Mouse (Mus musculus) myocyte (in vitro differentiated cells): Measurements from ENCODE around the gene Prdm5. TPM values are rescaled to one million over a fixed set of nuclear protein-coding genes. Genes with fewer than 3 reads are reported as not detected.

Experiments used
- H3K27me3 ChIP-seq: one replicate; pipeline ENCODE4 v1.6.1; 2011; ENCODE audit not compliant: control insufficient read depth, insufficient read depth, insufficient read length
- H3K36me3 ChIP-seq: one replicate; pipeline ENCODE4 v1.6.1; 2011; ENCODE audit not compliant: control insufficient read depth, insufficient read depth
- H3K4me2 ChIP-seq: one replicate; pipeline ENCODE4 v1.6.1; 2011; ENCODE audit warnings: low read depth, control low read depth
- H3K4me3 ChIP-seq: one replicate; pipeline ENCODE4 v1.5.1; 2011; ENCODE audit warnings: mild to moderate bottlenecking, control low read depth, moderate library complexity
- H3K79me2 ChIP-seq: one replicate; pipeline ENCODE4 v1.6.1; 2011; ENCODE audit not compliant: control insufficient read depth, insufficient read depth
- H3ac ChIP-seq: one replicate; pipeline ENCODE4 v1.6.1; 2011; ENCODE audit not compliant: control insufficient read depth, insufficient read length
- CEBPB ChIP-seq: IDR thresholded peaks from 2 replicates; pipeline ENCODE4 v1.6.1; 2011; ENCODE audit warnings: mild to moderate bottlenecking, moderate library complexity; ENCODE audit not compliant: poor library complexity, insufficient read depth, severe bottlenecking
- E2F4 ChIP-seq: IDR thresholded peaks from one replicate; pipeline ENCODE4 v1.6.1; 2011; ENCODE audit warnings: mild to moderate bottlenecking, control low read depth, moderate library complexity; ENCODE audit not compliant: insufficient read depth
- MAX ChIP-seq: IDR thresholded peaks from one replicate; pipeline ENCODE4 v1.6.1; 2011; ENCODE audit warnings: low read depth, mild to moderate bottlenecking, control low read depth
- MYOD1 ChIP-seq, 3 experiments: IDR thresholded peaks; one replicate each; pipeline ENCODE4 v1.6.1; 2011; ENCODE audit warnings: control low read depth in 2 of 3, low read depth in 2 of 3, mild to moderate bottlenecking in 2 of 3, moderate library complexity in 1 of 3; ENCODE audit not compliant: insufficient read length in 2 of 3, control insufficient read depth in 1 of 3
- MYOG ChIP-seq, 3 experiments: IDR thresholded peaks; one replicate each; pipeline ENCODE4 v1.6.1; 2011; ENCODE audit warnings: control low read depth in 2 of 3, low read depth in 2 of 3, mild to moderate bottlenecking in 2 of 3; ENCODE audit not compliant: insufficient read length in 2 of 3, control insufficient read depth in 1 of 3, insufficient read depth in 1 of 3
- POLR2A ChIP-seq: IDR thresholded peaks from one replicate; pipeline ENCODE4 v1.6.1; 2011; ENCODE audit warnings: low read depth, mild to moderate bottlenecking, control low read depth, moderate library complexity; ENCODE audit not compliant: insufficient read length
- POLR2AphosphoS2 ChIP-seq: IDR thresholded peaks from one replicate; pipeline ENCODE4 v1.6.1; 2011; ENCODE audit warnings: low read depth, control low read depth; ENCODE audit not compliant: insufficient read length
- REST ChIP-seq: IDR thresholded peaks from one replicate; pipeline ENCODE4 v1.6.1; 2011; ENCODE audit warnings: mild to moderate bottlenecking, control low read depth, moderate library complexity; ENCODE audit not compliant: insufficient read depth, insufficient read length
- SRF ChIP-seq: IDR thresholded peaks from one replicate; pipeline ENCODE4 v1.6.1; 2011; ENCODE audit warnings: low read depth; ENCODE audit not compliant: control insufficient read depth, insufficient read length
- TCF12 ChIP-seq: IDR thresholded peaks from one replicate; pipeline ENCODE4 v1.6.1; 2011; ENCODE audit warnings: mild to moderate bottlenecking, control low read depth; ENCODE audit not compliant: poor library complexity, insufficient read depth, severe bottlenecking
- TCF3 ChIP-seq: IDR thresholded peaks from one replicate; pipeline ENCODE4 v1.6.1; 2011; ENCODE audit warnings: low read depth, control low read depth; ENCODE audit not compliant: insufficient read length
- USF1 ChIP-seq: IDR thresholded peaks from one replicate; pipeline ENCODE4 v1.6.1; 2011; ENCODE audit warnings: low read depth, mild to moderate bottlenecking, control low read depth, moderate library complexity
- polyA plus RNA-seq: library from polyadenylated mRNA; unstranded; fragments of >200 nt; fragmentation: generic; extraction: Trizol; gene quantifications from one replicate; pipeline ENCODE4 v1.2.1, GENCODE M21; 2012; ENCODE audit warnings: missing spikeins

The Prdm5 gene
- polyA plus RNA-seq, 1 experiment: 11.5 TPM

- no peak overlapping the region for H3K4me2 ChIP-seq
- no peaks in the 10 kb centered on the region for H3K36me3 ChIP-seq
- no peak for TF ChIP-seq USF1
- no peak for TF ChIP-seq MYOD1 (IDR thresholded peaks at IDR 0.05; ENCODE audit: control insufficient read depth in 1 of 3, insufficient read length in 2 of 3, low read depth in 2 of 3)
- TF ChIP-seq TCF3: no peak
- no peak for TF ChIP-seq SRF
- no peak for TF ChIP-seq MYOG (IDR thresholded peaks at IDR 0.05; ENCODE audit: control insufficient read depth in 1 of 3, insufficient read depth in 1 of 3, insufficient read length in 2 of 3, low read depth in 2 of 3)
- TF ChIP-seq E2F4: no peak
- no peak for TF ChIP-seq TCF12
- no peak for TF ChIP-seq POLR2A
- no peak for TF ChIP-seq REST
- TF ChIP-seq CEBPB: no peak
- TF ChIP-seq MAX: no peak
- H3K27me3 ChIP-seq: no peaks in the 10 kb centered on the region
- no peak overlapping the region for H3K4me3 ChIP-seq
- H3K79me2 ChIP-seq: no peaks in the 10 kb centered on the region
- H3ac ChIP-seq: no peak overlapping the region
Measured at GRCm38 (mm10) chr6:65923501-65924084, 144.8 kb downstream of the Prdm5 start.

GRCm38 (mm10) chr6:65925737-65926333, 147.0 kb downstream of the Prdm5 start:
- peaks cover 8% of the 10 kb centered on the region for H3K36me3 ChIP-seq
- H3K4me2 ChIP-seq: no peak overlapping the region
- no peak overlapping the region for H3ac ChIP-seq
- H3K79me2 ChIP-seq: no peaks in the 10 kb centered on the region
- H3K27me3 ChIP-seq: no peaks in the 10 kb centered on the region
- no peak for TF ChIP-seq MAX
- TF ChIP-seq TCF12: no peak
- TF ChIP-seq SRF: no peak
- no peak for TF ChIP-seq MYOG (IDR thresholded peaks at IDR 0.05; ENCODE audit: control insufficient read depth in 1 of 3, insufficient read depth in 1 of 3, insufficient read length in 2 of 3, low read depth in 2 of 3)
- no peak for TF ChIP-seq POLR2A
- no peak for TF ChIP-seq TCF3
- no peak for TF ChIP-seq USF1
- no peak overlapping the region for H3K4me3 ChIP-seq

GRCm38 (mm10) chr6:65930523-65930922, 151.7 kb downstream of the Prdm5 start:
- Histone ChIP-seq H3K27me3 (no peaks in the 10 kb centered on the region), H3K4me3 (no peak overlapping the region), H3K79me2 (no peaks in the 10 kb centered on the region), H3ac (no peak overlapping the region), H3K36me3 (peaks cover 18% of the 10 kb centered on the region), H3K4me2 (no peak overlapping the region)
- TF ChIP-seq SRF (no peak), MAX (no peak), TCF12 (no peak), CEBPB (no peak), POLR2A (no peak)

GRCm38 (mm10) chr6:65932776-65933175, 154.0 kb downstream of the Prdm5 start:
- Histone ChIP-seq H3K4me2 (no peak overlapping the region), H3K79me2 (no peaks in the 10 kb centered on the region), H3K4me3 (no peak overlapping the region), H3K27me3 (no peaks in the 10 kb centered on the region), H3ac (no peak overlapping the region), H3K36me3 (peaks cover 30% of the 10 kb centered on the region)
- TF ChIP-seq TCF3 (no peak), MAX (no peak), POLR2AphosphoS2 (no peak), REST (no peak), SRF (no peak), MYOD1 (IDR thresholded peaks at IDR 0.05; ENCODE audit: control insufficient read depth in 1 of 3, insufficient read length in 2 of 3, low read depth in 2 of 3) (no peak), E2F4 (no peak), TCF12 (no peak), CEBPB (no peak), USF1 (no peak), POLR2A (no peak)

- TF ChIP-seq CEBPB (no peak), REST (no peak), POLR2A (no peak), SRF (no peak), TCF3 (no peak), MYOD1 (IDR thresholded peaks at IDR 0.05; ENCODE audit: control insufficient read depth in 1 of 3, insufficient read length in 2 of 3, low read depth in 2 of 3) (no peak), TCF12 (no peak), MYOG (IDR thresholded peaks at IDR 0.05; ENCODE audit: control insufficient read depth in 1 of 3, insufficient read depth in 1 of 3, insufficient read length in 2 of 3, low read depth in 2 of 3) (no peak), MAX (no peak), POLR2AphosphoS2 (no peak), E2F4 (no peak), USF1 (no peak)
Measured at GRCm38 (mm10) chr6:65933177-65933576, 154.4 kb downstream of the Prdm5 start.

More at GRCm38 (mm10) chr6:65933177-65933576, 154.4 kb downstream of the Prdm5 start:
- no peaks in the 10 kb centered on the region for H3K79me2 ChIP-seq
- no peak overlapping the region for H3ac ChIP-seq
- peaks cover 30% of the 10 kb centered on the region for H3K36me3 ChIP-seq
- H3K4me2 ChIP-seq: no peak overlapping the region
- no peak overlapping the region for H3K4me3 ChIP-seq
- H3K27me3 ChIP-seq: no peaks in the 10 kb centered on the region
